Mouse (Mus musculus): ENCODE measurements around the gene Itpk1. TPM values are rescaled to one million over a fixed set of nuclear protein-coding genes. Genes with fewer than 3 reads are reported as not detected.

Gene Itpk1
- total and polyA plus RNA-seq, 3 experiments: 7.9 to 11.6 (median 9.5) TPM

GRCm38 (mm10) chr12:102703921-102704408 lies 765 bp downstream of the Itpk1 start:
- Histone ChIP-seq H3K9ac (ENCODE audit: low read depth, low read length) (peak overlapping the region; percentile 59), H3K27ac (peak overlapping the region; percentile 70), H3K4me3 (peak overlapping the region; percentile 67), H3K27me3 (ENCODE audit: control insufficient read depth, insufficient read depth, low read length) (no peaks in the 10 kb centered on the region), H3K79me2 (replicated peaks; ENCODE audit: control insufficient read depth, insufficient read depth, low read length) (no peaks in the 10 kb centered on the region), H3K36me3 (ENCODE audit: control insufficient read depth, insufficient read depth, low read length) (no peaks in the 10 kb centered on the region), H3K4me1 (ENCODE audit: control insufficient read depth, insufficient read depth, low read length) (peaks cover 6% of the 10 kb centered on the region; the same call in 1 of the 2 replicates)
- TF ChIP-seq POLR2A (IDR thresholded peaks at IDR 0.05; ENCODE audit: insufficient read depth, low read depth, low read length) (no peak), EP300 (IDR thresholded peaks at IDR 0.05; ENCODE audit: insufficient read depth, low read depth, low read length) (no peak), CTCF (IDR thresholded peaks at IDR 0.05) (no peak)
- intact Hi-C loops (cut with DNase I): loop anchor here (2.0 to 10.0 kb wide), 4 partner anchors 31 to 361 kb away; partner anchors contain the start of gene Btbd7
- no peak for DNase-seq
- whole genome bisulfite sequencing: 26% methylated on average over 17 of the region's 17 CpGs

GRCm38 (mm10) chr12:102703441-102703840 lies 1.3 kb downstream of the Itpk1 start:
- H3K79me2 ChIP-seq (replicated peaks; ENCODE audit: control insufficient read depth, insufficient read depth, low read length): no peaks in the 10 kb centered on the region
- 67% methylated on average over 6 of the region's 6 CpGs for WGBS
- no peak for TF ChIP-seq POLR2A (IDR thresholded peaks at IDR 0.05; ENCODE audit: insufficient read depth, low read depth, low read length)
- no peak for DNase-seq
- no peak overlapping the region for H3K9ac ChIP-seq (ENCODE audit: low read depth, low read length)
- intact Hi-C loops (cut with DNase I): loop anchor here (5.0 to 10.0 kb wide), 3 partner anchors 106 to 361 kb away; partner anchors contain the start of gene Btbd7
- no peak overlapping the region for H3K4me3 ChIP-seq
- no peaks in the 10 kb centered on the region for H3K36me3 ChIP-seq (ENCODE audit: control insufficient read depth, insufficient read depth, low read length)
- H3K4me1 ChIP-seq (ENCODE audit: control insufficient read depth, insufficient read depth, low read length): peaks cover 6% of the 10 kb centered on the region; the same call in 1 of the 2 replicates
- H3K27me3 ChIP-seq (ENCODE audit: control insufficient read depth, insufficient read depth, low read length): no peaks in the 10 kb centered on the region
- peak overlapping the region; percentile 62; the same call in 1 of the 2 replicates for H3K27ac ChIP-seq

GRCm38 (mm10) chr12:102703111-102703412 lies 1.7 kb downstream of the Itpk1 start:
- no peak for DNase-seq
- 20% methylated on average over 4 of the region's 4 CpGs for WGBS
- intact Hi-C loops (cut with DNase I): loop anchor here (5.0 to 10.0 kb wide), 3 partner anchors 106 to 362 kb away; partner anchors contain the start of gene Btbd7

GRCm38 (mm10) chr12:102702356-102703110 lies 2.2 kb downstream of the Itpk1 start:
- H3K4me1 ChIP-seq (ENCODE audit: control insufficient read depth, insufficient read depth, low read length): peaks cover 6% of the 10 kb centered on the region; the same call in 1 of the 2 replicates
- no peaks in the 10 kb centered on the region for H3K79me2 ChIP-seq (replicated peaks; ENCODE audit: control insufficient read depth, insufficient read depth, low read length)
- H3K4me3 ChIP-seq: peak overlapping the region; percentile 13; the same call in 1 of the 2 replicates
- no peaks in the 10 kb centered on the region for H3K36me3 ChIP-seq (ENCODE audit: control insufficient read depth, insufficient read depth, low read length)
- DNase-seq: peak; percentile 70 to 74
- TF ChIP-seq CTCF (IDR thresholded peaks at IDR 0.05) (peak; percentile 81), POLR2A (IDR thresholded peaks at IDR 0.05; ENCODE audit: insufficient read depth, low read depth, low read length) (no peak), EP300 (IDR thresholded peaks at IDR 0.05; ENCODE audit: insufficient read depth, low read depth, low read length) (no peak)
- 8% methylated on average over 15 of the region's 15 CpGs for WGBS
- no peaks in the 10 kb centered on the region for H3K27me3 ChIP-seq (ENCODE audit: control insufficient read depth, insufficient read depth, low read length)
- peak overlapping the region; percentile 40 for H3K9ac ChIP-seq (ENCODE audit: low read depth, low read length)
- peak overlapping the region; percentile 62 for H3K27ac ChIP-seq
- intact Hi-C loops (cut with DNase I): loop anchor here (5.0 to 10.0 kb wide), 3 partner anchors 105 to 362 kb away; partner anchors contain the start of gene Btbd7

More at GRCm38 (mm10) chr12:102703111-102703412, 1.7 kb downstream of the Itpk1 start:
- Histone ChIP-seq H3K4me1 (ENCODE audit: control insufficient read depth, insufficient read depth, low read length) (peaks cover 6% of the 10 kb centered on the region; the same call in 1 of the 2 replicates), H3K9ac (ENCODE audit: low read depth, low read length) (peak overlapping the region; percentile 40), H3K27me3 (ENCODE audit: control insufficient read depth, insufficient read depth, low read length) (no peaks in the 10 kb centered on the region), H3K36me3 (ENCODE audit: control insufficient read depth, insufficient read depth, low read length) (no peaks in the 10 kb centered on the region), H3K27ac (peak overlapping the region; percentile 62; the same call in 1 of the 2 replicates), H3K79me2 (replicated peaks; ENCODE audit: control insufficient read depth, insufficient read depth, low read length) (no peaks in the 10 kb centered on the region), H3K4me3 (peak overlapping the region; percentile 13; the same call in 1 of the 2 replicates)
- TF ChIP-seq POLR2A (IDR thresholded peaks at IDR 0.05; ENCODE audit: insufficient read depth, low read depth, low read length): no peak
- no peak for TF ChIP-seq EP300 (IDR thresholded peaks at IDR 0.05; ENCODE audit: insufficient read depth, low read depth, low read length)
- peak; percentile 17; the same call in 1 of the 2 replicates for TF ChIP-seq CTCF (IDR thresholded peaks at IDR 0.05)

- no peak overlapping the region for H3K9ac ChIP-seq (ENCODE audit: low read depth, low read length)
- peaks cover 6% of the 10 kb centered on the region; the same call in 1 of the 2 replicates for H3K4me1 ChIP-seq (ENCODE audit: control insufficient read depth, insufficient read depth, low read length)
- WGBS: 78% methylated on average over 5 of the region's 5 CpGs
- no peaks in the 10 kb centered on the region for H3K27me3 ChIP-seq (ENCODE audit: control insufficient read depth, insufficient read depth, low read length)
- H3K79me2 ChIP-seq (replicated peaks; ENCODE audit: control insufficient read depth, insufficient read depth, low read length): no peaks in the 10 kb centered on the region
- no peak for TF ChIP-seq POLR2A (IDR thresholded peaks at IDR 0.05; ENCODE audit: insufficient read depth, low read depth, low read length)
- TF ChIP-seq CTCF (IDR thresholded peaks at IDR 0.05): no peak
- TF ChIP-seq EP300 (IDR thresholded peaks at IDR 0.05; ENCODE audit: insufficient read depth, low read depth, low read length): no peak
- no peaks in the 10 kb centered on the region for H3K36me3 ChIP-seq (ENCODE audit: control insufficient read depth, insufficient read depth, low read length)
- intact Hi-C loops (cut with DNase I): loop anchor here (5.0 to 10.0 kb wide), 3 partner anchors 104 to 363 kb away; partner anchors contain the start of gene Btbd7
- no peak overlapping the region for H3K27ac ChIP-seq
- H3K4me3 ChIP-seq: no peak overlapping the region
- no peak for DNase-seq
Observed at GRCm38 (mm10) chr12:102701691-102702207, 3.0 kb downstream of the Itpk1 start.
